Mouse (Mus musculus) stomach, embryonic 15.5 days (tissue): ENCODE data around the gene Eif5b. TPM values are rescaled to one million over a fixed set of nuclear protein-coding genes. Genes with fewer than 3 reads are reported as not detected.

Source experiments
- ATAC-seq: fragments of 200-750 bp; cut with Nextera tagmentation; 2 replicates; pipeline ENCODE4 v1.8.0; 2017; ENCODE audit warnings: low read depth, moderate number of reproducible peaks, moderate TSS enrichment; ENCODE audit not compliant: insufficient read depth, low FRiP score
- H3K27ac ChIP-seq: fragments of 300-500 bp; sonication (generic); 2 replicates; pipeline ENCODE4 v1.5.1; 2015; ENCODE audit warnings: mild to moderate bottlenecking, inconsistent platforms
- H3K27me3 ChIP-seq: fragments of 300-500 bp; sonication (generic); replicated peaks from 2 replicates; pipeline ENCODE4 v1.6.1; 2015; ENCODE audit warnings: inconsistent platforms
- H3K36me3 ChIP-seq: fragments of 300-500 bp; sonication (generic); 2 replicates; pipeline ENCODE4 v1.6.1; 2015; ENCODE audit warnings: inconsistent platforms
- H3K4me1 ChIP-seq: fragments of 300-500 bp; sonication (generic); 2 replicates; pipeline ENCODE4 v1.6.1; 2015; ENCODE audit warnings: inconsistent platforms
- H3K4me2 ChIP-seq: fragments of 300-500 bp; sonication (generic); 2 replicates; pipeline ENCODE4 v1.6.1; 2015; ENCODE audit warnings: mild to moderate bottlenecking, inconsistent platforms
- H3K4me3 ChIP-seq: fragments of 300-500 bp; sonication (generic); replicated peaks from 2 replicates; pipeline ENCODE4 v1.5.1; 2015; ENCODE audit warnings: inconsistent platforms
- H3K9ac ChIP-seq: fragments of 300-500 bp; sonication (generic); 2 replicates; pipeline ENCODE4 v1.6.1; 2015; ENCODE audit warnings: inconsistent platforms
- H3K9me3 ChIP-seq: fragments of 300-500 bp; sonication (generic); 2 replicates; pipeline ENCODE4 v1.6.1; 2016; ENCODE audit warnings: inconsistent platforms
- WGBS: fragments of 180-500 bp; shearing (Covaris S2); methylation state at CpG from one replicate; pipeline ENCODE4 v1.1.7; 2015; 5-methylcytosine and 5-hydroxymethylcytosine counted together
- polyA plus RNA-seq: library from polyadenylated mRNA; unstranded; fragments of >200 nt; fragmentation: Nextera tagmentation; extraction: Ambion mirVana; gene quantifications from 2 replicates; pipeline ENCODE4 v1.2.1, GENCODE M21; 2015

Eif5b gene
- polyA plus RNA-seq, 1 experiment from 2014 or later = 32.5 TPM

DNA sequence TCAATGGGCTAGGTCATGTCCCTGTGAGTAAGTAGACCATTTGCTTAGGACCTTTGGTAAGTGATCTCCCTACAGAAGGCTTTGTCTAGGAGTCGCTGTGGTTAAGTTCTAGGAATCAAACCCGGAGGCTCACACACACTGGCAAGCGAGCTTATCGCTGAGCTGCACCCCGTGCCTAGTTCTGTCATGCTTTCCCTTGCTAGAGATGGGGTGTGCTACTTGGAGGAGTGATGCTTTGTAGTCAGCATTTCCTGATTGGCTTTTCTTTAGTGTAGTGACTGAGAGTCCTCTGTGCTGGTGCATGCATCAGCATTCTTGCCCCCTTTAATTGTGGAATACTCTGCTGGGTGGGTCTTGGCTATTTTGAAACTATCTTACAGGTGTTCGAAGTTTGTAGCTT is 13.8 kb downstream of the Eif5b start:
- WGBS = 68% methylated on average over 6 of the region's 6 CpGs
- ATAC-seq = peak; percentile 89; the same call in 1 of the 2 replicates
- H3K4me3 ChIP-seq = no peak overlapping the region
- H3K9ac ChIP-seq = no peak overlapping the region
- no peak overlapping the region for H3K4me2 ChIP-seq
- H3K27me3 ChIP-seq = no peaks in the 10 kb centered on the region
- no peak overlapping the region for H3K27ac ChIP-seq
- no peaks in the 10 kb centered on the region for H3K9me3 ChIP-seq
- no peaks in the 10 kb centered on the region for H3K36me3 ChIP-seq
- H3K4me1 ChIP-seq = no peaks in the 10 kb centered on the region

DNA sequence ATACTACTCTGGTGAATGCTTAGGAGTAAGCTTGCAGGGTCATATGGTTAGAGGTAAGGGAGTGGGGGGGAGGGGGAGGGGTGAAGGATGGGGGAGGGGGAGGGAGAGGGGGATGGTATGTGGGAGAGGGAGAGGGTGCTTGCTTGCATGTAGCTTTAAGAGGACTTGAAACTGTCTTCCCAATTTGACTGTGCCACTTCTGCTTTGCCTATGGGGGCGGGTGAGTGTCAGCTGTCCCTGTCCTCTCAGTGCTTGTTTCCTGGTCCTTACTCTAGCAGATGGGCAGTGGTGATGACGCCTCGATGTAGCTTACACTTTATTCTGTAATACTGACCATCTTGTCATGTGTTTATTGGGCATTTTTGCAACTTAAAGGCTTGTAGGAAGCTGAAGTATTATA is 14.3 kb downstream of the Eif5b start:
- Histone ChIP-seq H3K9ac (no peak overlapping the region), H3K27me3 (no peaks in the 10 kb centered on the region), H3K36me3 (no peaks in the 10 kb centered on the region), H3K4me1 (no peaks in the 10 kb centered on the region), H3K9me3 (no peaks in the 10 kb centered on the region), H3K4me2 (no peak overlapping the region), H3K4me3 (no peak overlapping the region), H3K27ac (no peak overlapping the region)
- WGBS = 87% methylated on average over 3 of the region's 3 CpGs
- ATAC-seq = no peak

DNA sequence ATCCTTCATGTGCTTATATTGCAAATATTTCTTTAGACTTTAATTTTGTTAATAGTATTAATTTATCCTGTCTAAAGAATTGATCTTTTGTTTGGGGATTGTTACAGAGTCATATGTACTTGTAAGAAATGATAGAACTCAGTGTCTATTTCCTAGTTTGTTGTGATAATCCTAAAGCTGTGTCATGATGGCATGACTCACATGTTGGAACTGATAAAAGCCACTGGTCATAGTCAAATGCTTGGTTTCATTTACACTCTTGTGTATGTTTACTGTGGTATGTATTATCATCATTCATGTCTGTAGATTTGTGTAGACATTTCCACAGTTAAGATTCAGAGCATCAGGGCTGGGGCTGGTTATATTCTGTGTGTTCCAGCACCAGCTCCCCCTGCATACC is 14.7 kb downstream of the Eif5b start:
- H3K36me3 ChIP-seq = no peaks in the 10 kb centered on the region
- H3K27ac ChIP-seq = no peak overlapping the region
- H3K9ac ChIP-seq = no peak overlapping the region
- H3K4me1 ChIP-seq = no peaks in the 10 kb centered on the region
- H3K4me2 ChIP-seq = no peak overlapping the region
- no peak overlapping the region for H3K4me3 ChIP-seq
- H3K27me3 ChIP-seq = no peaks in the 10 kb centered on the region
- no peaks in the 10 kb centered on the region for H3K9me3 ChIP-seq
- no peak for ATAC-seq

DNA sequence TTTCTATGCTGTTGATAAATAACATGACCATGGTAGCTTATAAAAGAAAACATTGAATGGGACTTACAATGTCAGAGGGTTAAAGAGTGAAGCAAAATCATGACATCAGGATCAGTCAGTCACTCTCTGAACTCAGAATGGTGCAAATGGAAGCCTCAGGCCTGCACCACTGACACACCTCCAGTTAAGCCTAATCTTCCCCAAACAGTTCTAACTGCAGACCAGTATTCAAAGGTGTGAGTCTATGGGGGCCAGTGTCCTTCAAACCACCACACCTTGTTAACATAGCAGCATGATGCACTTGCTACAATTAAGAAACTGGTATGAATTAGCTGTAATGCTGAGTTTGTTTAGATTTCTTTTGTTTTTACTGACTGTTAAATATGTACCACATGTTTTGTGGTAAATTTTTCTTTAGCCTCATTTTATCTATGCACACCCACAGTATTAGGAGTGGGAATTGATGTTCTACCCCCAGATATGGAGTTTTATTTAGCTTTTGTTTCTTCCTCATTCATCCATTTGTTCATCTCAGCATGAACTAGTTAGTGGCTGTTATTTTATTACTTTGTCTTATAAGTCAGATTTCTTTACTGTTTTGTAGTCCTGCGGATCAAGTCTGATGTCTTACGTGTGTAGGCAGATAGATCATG is 16.9 kb downstream of the Eif5b start:
- no peaks in the 10 kb centered on the region for H3K9me3 ChIP-seq
- no peak overlapping the region for H3K4me3 ChIP-seq
- peak; percentile 75; the same call in 1 of the 2 replicates for ATAC-seq
- no peaks in the 10 kb centered on the region for H3K4me1 ChIP-seq
- H3K27me3 ChIP-seq = no peaks in the 10 kb centered on the region
- no peak overlapping the region for H3K4me2 ChIP-seq
- no peak overlapping the region for H3K27ac ChIP-seq
- no peak overlapping the region for H3K9ac ChIP-seq
- WGBS = 93% methylated on average over 2 of the region's 2 CpGs
- H3K36me3 ChIP-seq = peaks cover 11% of the 10 kb centered on the region; the same call in 1 of the 2 replicates

DNA sequence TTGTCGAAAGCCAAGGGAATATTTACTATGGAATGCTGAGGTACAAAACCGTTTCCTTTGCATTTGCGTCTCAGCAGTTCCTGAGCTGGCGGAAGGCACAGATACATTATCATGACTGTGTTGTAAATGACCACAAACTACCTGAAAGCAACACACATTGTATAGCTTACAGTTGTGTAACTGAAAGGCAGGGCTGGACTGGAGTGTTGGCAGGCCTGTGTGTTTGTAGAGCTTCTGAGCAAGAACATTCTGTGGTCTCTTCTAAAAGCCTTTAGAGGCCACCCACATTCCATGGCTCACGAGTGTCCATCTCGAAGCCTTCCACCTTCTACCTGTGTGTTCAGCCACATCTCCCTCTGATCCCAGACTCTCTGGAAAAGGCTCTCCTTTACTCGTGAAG is 29.5 kb downstream of the Eif5b start:
- Histone ChIP-seq H3K9me3 (no peaks in the 10 kb centered on the region), H3K9ac (no peak overlapping the region), H3K4me1 (no peaks in the 10 kb centered on the region), H3K27ac (no peak overlapping the region), H3K27me3 (no peaks in the 10 kb centered on the region), H3K4me3 (no peak overlapping the region), H3K36me3 (peaks cover 18% of the 10 kb centered on the region), H3K4me2 (no peak overlapping the region)
- WGBS = 89% methylated on average over 7 of the region's 7 CpGs
- ATAC-seq = no peak

DNA sequence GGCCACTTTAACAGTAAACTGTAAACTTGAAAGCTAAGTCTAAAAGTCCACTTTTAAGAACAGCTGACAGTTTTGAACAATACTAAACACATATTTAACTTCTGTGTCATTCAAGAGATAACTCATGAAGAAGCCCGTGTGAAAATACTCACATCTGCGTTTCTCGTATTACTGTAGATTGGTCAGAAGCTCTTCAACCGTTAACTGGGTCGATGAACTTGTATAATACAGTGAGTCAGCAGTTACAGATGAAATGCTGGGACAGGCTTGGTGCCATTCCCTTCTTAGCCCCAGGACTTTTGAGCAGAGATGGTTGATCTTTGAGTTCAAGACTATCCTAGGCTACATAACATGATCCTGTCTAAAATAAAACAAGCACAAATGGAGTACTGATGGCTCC is 33.6 kb downstream of the Eif5b start:
- no peaks in the 10 kb centered on the region for H3K4me1 ChIP-seq

DNA sequence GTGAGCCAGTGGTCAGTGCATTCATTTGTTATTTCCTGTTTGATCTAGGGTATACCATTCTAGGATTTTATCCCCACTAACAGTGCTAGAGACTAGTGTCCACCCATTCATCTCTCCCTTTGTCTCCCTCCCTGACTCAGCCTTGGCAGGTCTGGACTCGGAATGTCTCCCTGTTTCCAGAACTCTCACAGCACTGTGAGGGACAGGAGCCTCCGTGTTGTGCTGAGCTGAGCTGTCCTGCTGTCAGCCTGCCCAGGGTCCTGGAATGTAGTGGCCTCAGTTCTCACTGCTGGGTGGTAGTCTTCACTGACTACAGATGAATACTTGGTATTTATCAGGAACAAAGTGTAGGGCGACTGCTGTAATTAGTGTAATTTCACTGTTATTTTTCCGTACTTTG is 37.7 kb downstream of the Eif5b start:
- WGBS = 87% methylated on average over 4 of the region's 4 CpGs
- H3K4me1 ChIP-seq = no peaks in the 10 kb centered on the region
- no peak overlapping the region for H3K4me3 ChIP-seq
- H3K9ac ChIP-seq = no peak overlapping the region
- H3K9me3 ChIP-seq = no peaks in the 10 kb centered on the region
- no peaks in the 10 kb centered on the region for H3K27me3 ChIP-seq
- H3K27ac ChIP-seq = no peak overlapping the region
- H3K36me3 ChIP-seq = peaks cover 36% of the 10 kb centered on the region
- no peak for ATAC-seq
- no peak overlapping the region for H3K4me2 ChIP-seq

More for the DNA sequence above, 33.6 kb downstream of the Eif5b start:
- ATAC-seq = no peak
- H3K4me3 ChIP-seq = no peak overlapping the region
- no peaks in the 10 kb centered on the region for H3K9me3 ChIP-seq
- H3K4me2 ChIP-seq = no peak overlapping the region
- no peak overlapping the region for H3K27ac ChIP-seq
- 82% methylated on average over 5 of the region's 5 CpGs for WGBS
- H3K36me3 ChIP-seq = peaks cover 23% of the 10 kb centered on the region
- no peaks in the 10 kb centered on the region for H3K27me3 ChIP-seq
- no peak overlapping the region for H3K9ac ChIP-seq

DNA sequence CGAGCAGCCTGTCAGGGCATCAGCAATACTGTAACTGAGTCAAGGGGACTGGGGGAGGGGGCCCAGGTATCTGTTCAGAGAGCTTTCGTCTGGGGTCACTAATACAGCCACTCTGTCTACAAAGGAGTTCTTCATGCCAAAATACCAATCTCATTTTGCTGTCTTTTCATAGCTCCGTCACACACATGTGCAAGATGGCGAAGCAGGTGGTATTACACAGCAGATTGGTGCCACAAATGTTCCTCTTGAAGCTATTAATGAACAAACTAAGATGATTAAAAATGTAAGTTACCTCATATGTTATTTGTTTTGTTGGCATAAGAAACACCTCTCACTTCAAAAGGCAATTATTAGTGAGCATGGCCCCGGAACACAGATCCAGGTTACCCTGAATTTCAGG is 39.6 kb downstream of the Eif5b start:
- Histone ChIP-seq H3K36me3 (peaks cover 42% of the 10 kb centered on the region), H3K4me3 (no peak overlapping the region), H3K4me2 (no peak overlapping the region), H3K27me3 (no peaks in the 10 kb centered on the region), H3K9me3 (no peaks in the 10 kb centered on the region), H3K9ac (no peak overlapping the region), H3K27ac (no peak overlapping the region), H3K4me1 (no peaks in the 10 kb centered on the region)
- no peak for ATAC-seq
- 92% methylated on average over 5 of the region's 5 CpGs for WGBS

DNA sequence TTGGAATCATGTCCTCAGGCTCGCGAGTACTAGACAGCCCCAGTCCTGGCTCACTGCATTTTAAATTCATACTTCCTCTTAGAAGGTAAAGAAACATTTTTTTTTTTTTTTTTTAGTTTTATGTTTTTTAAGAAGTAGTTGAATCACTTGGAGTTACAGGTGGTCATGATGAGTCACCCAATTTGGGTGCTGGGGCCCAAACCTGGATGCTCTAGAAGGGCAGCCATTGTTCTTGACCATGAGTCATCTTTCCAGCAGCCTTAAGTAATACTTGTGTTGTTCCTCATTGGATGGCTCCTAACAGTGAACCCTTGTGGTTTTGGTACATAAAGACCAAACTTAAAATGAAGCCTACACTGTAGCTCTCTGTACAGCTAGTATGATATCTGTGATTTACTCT is 41.1 kb downstream of the Eif5b start:
- H3K4me3 ChIP-seq = no peak overlapping the region
- no peak overlapping the region for H3K4me2 ChIP-seq
- H3K27ac ChIP-seq = no peak overlapping the region
- no peak overlapping the region for H3K9ac ChIP-seq
- H3K4me1 ChIP-seq = no peaks in the 10 kb centered on the region
- H3K36me3 ChIP-seq = peaks cover 34% of the 10 kb centered on the region
- 94% methylated on average over 2 of the region's 2 CpGs for WGBS
- H3K9me3 ChIP-seq = no peaks in the 10 kb centered on the region
- no peak for ATAC-seq
- H3K27me3 ChIP-seq = no peaks in the 10 kb centered on the region

DNA sequence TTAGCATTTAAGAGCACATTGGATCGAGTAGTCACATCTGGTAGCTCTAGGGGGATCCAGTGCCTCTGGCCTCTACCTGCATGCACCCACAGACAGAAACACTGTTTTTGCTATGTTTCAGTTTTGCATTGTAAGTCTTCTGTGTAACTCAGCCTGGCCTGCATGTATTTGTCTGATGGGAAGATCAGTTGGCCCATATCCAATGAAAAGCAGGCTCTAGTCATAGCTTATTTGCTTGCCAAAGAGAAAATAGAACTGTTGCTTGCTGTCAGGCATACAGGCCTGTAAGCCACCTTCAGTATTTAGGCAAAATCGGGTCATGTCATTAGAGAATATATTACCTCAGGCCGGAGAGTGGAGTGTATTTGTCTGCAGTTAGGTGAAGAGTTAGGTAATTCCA is 50.3 kb downstream of the Eif5b start:
- Histone ChIP-seq H3K27me3 (no peaks in the 10 kb centered on the region), H3K4me3 (no peak overlapping the region), H3K36me3 (peaks cover 50% of the 10 kb centered on the region), H3K4me2 (no peak overlapping the region), H3K27ac (no peak overlapping the region), H3K9me3 (no peaks in the 10 kb centered on the region), H3K4me1 (no peaks in the 10 kb centered on the region), H3K9ac (no peak overlapping the region)
- WGBS = 89% methylated on average over 3 of the region's 3 CpGs
- ATAC-seq = no peak

DNA sequence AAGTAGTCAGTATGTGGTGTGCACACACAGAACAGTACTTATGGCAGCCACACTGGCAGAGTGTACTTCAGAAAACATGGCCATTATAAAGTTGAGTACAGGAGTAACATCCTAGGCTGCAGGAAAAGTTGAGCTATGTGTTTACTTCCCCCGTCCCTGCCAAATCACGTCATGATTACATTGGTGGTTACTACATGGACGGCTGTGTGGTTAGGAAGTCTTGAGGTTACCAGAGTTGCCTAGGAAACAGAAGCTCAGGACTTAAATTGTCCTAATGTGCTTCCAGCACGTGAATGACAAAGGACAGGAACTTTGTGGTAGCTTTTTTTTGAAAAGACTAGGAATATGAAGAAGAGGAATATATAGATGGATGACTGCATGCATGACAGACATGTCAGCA is 51.8 kb downstream of the Eif5b start:
- Histone ChIP-seq H3K36me3 (peaks cover 56% of the 10 kb centered on the region), H3K9ac (no peak overlapping the region), H3K27me3 (no peaks in the 10 kb centered on the region), H3K4me3 (no peak overlapping the region), H3K27ac (no peak overlapping the region), H3K4me1 (no peaks in the 10 kb centered on the region), H3K9me3 (no peaks in the 10 kb centered on the region), H3K4me2 (no peak overlapping the region)
- no peak for ATAC-seq
- WGBS = 59% methylated on average over 4 of the region's 4 CpGs

DNA sequence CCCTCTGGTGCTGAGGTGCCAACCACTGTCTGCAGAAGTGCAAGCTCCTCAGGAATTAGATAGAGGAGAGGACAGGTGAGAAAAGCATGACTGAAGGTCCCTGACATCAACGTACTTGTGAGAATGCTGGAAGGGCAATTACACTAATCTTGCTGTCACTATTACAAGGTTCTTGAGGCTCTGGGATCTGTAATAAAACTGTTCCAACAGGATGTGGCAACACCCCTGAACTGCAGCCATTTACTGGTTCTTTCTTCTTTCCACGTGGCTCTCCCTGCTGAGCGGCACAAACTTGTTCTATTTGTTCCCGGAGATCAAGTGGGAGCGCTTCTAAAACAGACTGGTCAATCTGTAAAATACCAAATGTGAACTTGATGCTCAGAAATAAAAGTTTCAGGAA is 57.4 kb downstream of the Eif5b start:
- no peak overlapping the region for H3K4me2 ChIP-seq
- no peaks in the 10 kb centered on the region for H3K27me3 ChIP-seq
- no peak overlapping the region for H3K27ac ChIP-seq
- no peak overlapping the region for H3K9ac ChIP-seq
- no peaks in the 10 kb centered on the region for H3K9me3 ChIP-seq
- H3K4me1 ChIP-seq = no peaks in the 10 kb centered on the region
- 88% methylated on average over 5 of the region's 5 CpGs for WGBS
- no peak for ATAC-seq
- no peak overlapping the region for H3K4me3 ChIP-seq
- H3K36me3 ChIP-seq = peaks cover 39% of the 10 kb centered on the region

DNA sequence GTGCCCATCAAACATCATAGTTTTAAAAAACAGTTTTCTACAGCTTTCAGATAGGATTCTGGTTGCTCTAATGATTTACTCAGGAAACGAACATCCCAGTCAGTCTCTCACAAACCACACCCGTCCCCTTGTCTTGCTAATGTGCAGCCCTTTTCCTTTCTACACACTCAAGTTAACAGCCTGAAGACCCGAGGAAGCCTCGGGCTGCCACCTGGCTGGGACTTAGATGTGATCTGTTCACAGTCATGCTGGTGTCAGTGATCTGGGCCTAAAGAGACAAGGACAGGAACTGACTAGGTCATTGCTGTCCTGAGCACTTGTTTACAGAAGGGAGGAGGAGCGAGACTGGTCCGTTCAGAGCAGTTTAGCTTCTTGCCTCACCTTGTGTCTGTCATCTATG is 60.6 kb downstream of the Eif5b start:
- WGBS = 75% methylated on average over 6 of the region's 6 CpGs
- H3K4me3 ChIP-seq = no peak overlapping the region
- no peak for ATAC-seq
- H3K27ac ChIP-seq = no peak overlapping the region
- no peaks in the 10 kb centered on the region for H3K4me1 ChIP-seq
- peaks cover 44% of the 10 kb centered on the region for H3K36me3 ChIP-seq
- H3K4me2 ChIP-seq = no peak overlapping the region
- no peaks in the 10 kb centered on the region for H3K9me3 ChIP-seq
- no peaks in the 10 kb centered on the region for H3K27me3 ChIP-seq
- H3K9ac ChIP-seq = no peak overlapping the region
